Mouse (Mus musculus): Measurements from ENCODE around the gene Cass4. TPM values are rescaled to one million over a fixed set of nuclear protein-coding genes. Genes with fewer than 3 reads are reported as not detected.
A peak's percentile ranks its signal among the peaks of the same experiment; 100 is the strongest.

Cass4 gene
- polyA plus RNA-seq, 1 experiment: not detected

- no peaks in the 10 kb centered on the region for H3K27me3 ChIP-seq (ENCODE audit: control insufficient read depth)
- H3K36me3 ChIP-seq (ENCODE audit: control insufficient read depth): peaks cover 35% of the 10 kb centered on the region
- peaks cover 39% of the 10 kb centered on the region for H3K4me1 ChIP-seq (ENCODE audit: control insufficient read depth)
- peak overlapping the region; percentile 68 for H3K4me3 ChIP-seq (replicated peaks)
- H3K9me3 ChIP-seq (ENCODE audit: control insufficient read depth, low read length): no peaks in the 10 kb centered on the region
- TF ChIP-seq GATA1 (IDR thresholded peaks at IDR 0.05; ENCODE audit: low read length): no peak
- TF ChIP-seq TAL1 (IDR thresholded peaks at IDR 0.05; ENCODE audit: low read length): no peak
Measured at GRCm38 (mm10) chr2:172441176-172441575, 47.6 kb downstream of the Cass4 start.

DNA sequence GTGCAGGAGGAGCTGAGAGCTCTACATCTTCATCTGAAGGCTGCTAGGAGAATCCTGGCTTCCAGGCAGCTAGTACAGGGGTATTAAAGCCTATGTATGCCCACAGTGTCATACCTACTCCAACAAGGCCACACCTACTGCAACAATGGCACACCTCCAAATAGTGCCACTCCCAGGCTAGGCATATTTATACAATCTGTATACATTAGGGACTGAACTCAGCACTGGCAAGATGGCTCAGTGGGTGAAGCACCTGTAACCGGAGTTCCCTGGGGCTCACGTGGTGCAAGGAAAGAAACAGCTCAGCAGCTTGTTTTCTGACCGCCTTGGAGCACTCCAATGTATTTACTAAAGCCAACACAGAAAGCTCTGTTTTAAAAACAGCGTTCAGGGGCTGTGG lies 52.0 kb downstream of the Cass4 start:
- Histone ChIP-seq H3K9me3 (ENCODE audit: control insufficient read depth, low read length) (no peaks in the 10 kb centered on the region), H3K27me3 (ENCODE audit: control insufficient read depth) (no peaks in the 10 kb centered on the region), H3K4me1 (ENCODE audit: control insufficient read depth) (peaks cover 26% of the 10 kb centered on the region), H3K36me3 (ENCODE audit: control insufficient read depth) (peaks cover 79% of the 10 kb centered on the region), H3K4me3 (replicated peaks) (no peak overlapping the region)
- TF ChIP-seq GATA1 (IDR thresholded peaks at IDR 0.05; ENCODE audit: low read length) (no peak), TAL1 (IDR thresholded peaks at IDR 0.05; ENCODE audit: low read length) (no peak)

DNA sequence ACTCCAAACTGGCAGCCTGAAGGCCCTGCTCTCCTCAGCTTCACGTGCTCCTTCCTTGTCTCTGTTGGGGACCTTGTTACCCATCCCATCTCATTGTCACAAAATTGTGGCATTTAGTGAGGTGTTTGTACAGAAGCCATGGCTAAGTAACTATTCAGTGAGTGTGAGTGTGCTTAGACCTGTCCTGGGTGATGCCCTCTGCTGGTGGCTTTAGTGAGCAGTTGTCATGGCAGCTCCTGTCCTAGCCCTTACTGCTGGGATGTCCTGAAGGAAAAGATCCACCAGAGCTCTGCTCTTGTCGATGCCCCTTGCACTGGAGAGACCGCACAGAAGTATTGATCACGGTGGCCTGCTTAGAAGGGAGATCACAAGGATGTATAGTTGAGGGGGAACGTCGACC lies 53.7 kb downstream of the Cass4 start:
- Histone ChIP-seq H3K27me3 (ENCODE audit: control insufficient read depth) (no peaks in the 10 kb centered on the region), H3K4me1 (ENCODE audit: control insufficient read depth) (peaks cover 11% of the 10 kb centered on the region), H3K9me3 (ENCODE audit: control insufficient read depth, low read length) (no peaks in the 10 kb centered on the region), H3K36me3 (ENCODE audit: control insufficient read depth) (peaks cover 88% of the 10 kb centered on the region), H3K4me3 (replicated peaks) (no peak overlapping the region)
- no peak for TF ChIP-seq GATA1 (IDR thresholded peaks at IDR 0.05; ENCODE audit: low read length)
- no peak for TF ChIP-seq TAL1 (IDR thresholded peaks at IDR 0.05; ENCODE audit: low read length)

GRCm38 (mm10) chr2:172448329-172448728 lies 54.7 kb downstream of the Cass4 start:
- Histone ChIP-seq H3K4me1 (ENCODE audit: control insufficient read depth) (peaks cover 2% of the 10 kb centered on the region), H3K4me3 (replicated peaks) (no peak overlapping the region), H3K9me3 (ENCODE audit: control insufficient read depth, low read length) (no peaks in the 10 kb centered on the region), H3K36me3 (ENCODE audit: control insufficient read depth) (peaks cover 95% of the 10 kb centered on the region), H3K27me3 (ENCODE audit: control insufficient read depth) (no peaks in the 10 kb centered on the region)
- TF ChIP-seq TAL1 (IDR thresholded peaks at IDR 0.05; ENCODE audit: low read length) (no peak), GATA1 (IDR thresholded peaks at IDR 0.05; ENCODE audit: low read length) (no peak)

- Histone ChIP-seq H3K9me3 (ENCODE audit: control insufficient read depth, low read length) (no peaks in the 10 kb centered on the region), H3K27me3 (ENCODE audit: control insufficient read depth) (no peaks in the 10 kb centered on the region), H3K4me1 (ENCODE audit: control insufficient read depth) (no peaks in the 10 kb centered on the region), H3K4me3 (replicated peaks) (no peak overlapping the region), H3K36me3 (ENCODE audit: control insufficient read depth) (peaks cover 98% of the 10 kb centered on the region)
- TF ChIP-seq TAL1 (IDR thresholded peaks at IDR 0.05; ENCODE audit: low read length): no peak
- no peak for TF ChIP-seq GATA1 (IDR thresholded peaks at IDR 0.05; ENCODE audit: low read length)
Measured at GRCm38 (mm10) chr2:172450640-172451039, 57.0 kb downstream of the Cass4 start.

DNA sequence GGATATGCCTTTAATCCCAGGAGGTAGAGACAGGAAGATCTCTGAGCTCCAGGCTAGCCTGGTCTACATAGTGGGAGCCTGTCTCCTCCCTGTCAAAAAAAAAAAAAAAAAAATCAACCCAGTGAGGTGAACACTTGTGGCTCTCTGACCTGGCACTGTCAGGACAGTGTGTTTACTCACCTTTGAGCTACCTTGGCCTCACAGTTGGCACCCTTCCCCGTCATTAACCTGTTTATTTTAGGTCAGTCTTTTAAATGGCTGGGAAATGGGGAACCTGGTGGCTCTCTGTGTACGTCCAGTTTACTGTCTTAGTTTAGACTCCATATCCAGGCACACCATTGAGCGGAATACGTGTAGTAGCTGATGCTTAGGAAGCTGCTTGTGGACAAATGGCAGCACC lies 58.4 kb downstream of the Cass4 start:
- H3K36me3 ChIP-seq (ENCODE audit: control insufficient read depth): peaks cover 96% of the 10 kb centered on the region
- no peak overlapping the region for H3K4me3 ChIP-seq (replicated peaks)

DNA sequence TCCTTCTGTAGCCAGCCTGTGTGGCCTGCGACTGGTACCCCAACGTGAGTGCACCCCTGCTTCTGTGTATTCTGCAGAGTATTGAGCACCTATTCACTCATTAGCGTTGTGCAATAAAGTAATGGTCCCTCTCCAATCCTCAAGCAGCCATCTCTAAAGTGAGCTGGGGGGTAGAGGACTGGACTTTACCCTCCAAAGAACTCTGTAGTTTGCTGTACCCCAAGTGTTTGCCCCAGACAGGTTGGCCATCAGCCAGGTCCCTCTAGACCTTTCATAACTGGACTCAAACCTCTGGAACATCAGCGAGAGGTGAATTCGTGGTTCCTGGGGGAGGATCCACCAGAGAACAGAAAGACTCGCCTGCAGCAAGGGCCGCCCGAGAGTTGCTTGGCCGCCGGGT lies 58.9 kb downstream of the Cass4 start:
- H3K27me3 ChIP-seq (ENCODE audit: control insufficient read depth): no peaks in the 10 kb centered on the region
- TF ChIP-seq TAL1 (IDR thresholded peaks at IDR 0.05; ENCODE audit: low read length) (no peak), GATA1 (IDR thresholded peaks at IDR 0.05; ENCODE audit: low read length) (no peak)
- H3K36me3 ChIP-seq (ENCODE audit: control insufficient read depth): peaks cover 96% of the 10 kb centered on the region

More for the DNA sequence above, 58.4 kb downstream of the Cass4 start:
- Histone ChIP-seq H3K27me3 (ENCODE audit: control insufficient read depth) (no peaks in the 10 kb centered on the region), H3K4me1 (ENCODE audit: control insufficient read depth) (no peaks in the 10 kb centered on the region), H3K9me3 (ENCODE audit: control insufficient read depth, low read length) (no peaks in the 10 kb centered on the region)
- TF ChIP-seq GATA1 (IDR thresholded peaks at IDR 0.05; ENCODE audit: low read length): no peak
- no peak for TF ChIP-seq TAL1 (IDR thresholded peaks at IDR 0.05; ENCODE audit: low read length)

DNA sequence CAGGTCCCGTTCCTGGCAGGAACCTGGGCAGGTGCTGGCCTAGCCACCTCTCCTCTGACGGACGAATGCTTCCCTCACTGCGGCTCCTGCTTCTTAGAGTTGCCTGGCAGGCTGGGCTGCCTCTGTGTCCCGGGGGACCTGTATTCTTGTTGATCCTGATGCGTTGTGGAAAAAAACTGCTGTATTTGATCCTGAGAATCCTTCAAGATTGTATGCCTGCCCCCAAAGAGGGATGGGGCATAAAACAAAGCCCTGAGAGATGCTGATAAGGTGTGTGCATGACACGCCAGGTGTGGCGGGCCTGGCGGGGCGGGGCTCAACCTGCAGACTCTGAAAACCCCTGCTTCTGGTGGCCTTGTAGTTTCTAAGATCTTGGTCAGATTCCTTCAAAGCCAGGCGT lies 64.9 kb downstream of the Cass4 start, which contains the start of gene Gcnt7:
Gene Gcnt7, minus strand, starts transcription at position 101 of the 400 bp plus-strand sequence.
- Histone ChIP-seq H3K36me3 (ENCODE audit: control insufficient read depth) (peaks cover 89% of the 10 kb centered on the region), H3K27me3 (ENCODE audit: control insufficient read depth) (no peaks in the 10 kb centered on the region), H3K4me1 (ENCODE audit: control insufficient read depth) (no peaks in the 10 kb centered on the region), H3K9me3 (ENCODE audit: control insufficient read depth, low read length) (no peaks in the 10 kb centered on the region), H3K4me3 (replicated peaks) (no peak within 1 kb of the TSS)
- no peak for TF ChIP-seq TAL1 (IDR thresholded peaks at IDR 0.05; ENCODE audit: low read length)
- TF ChIP-seq GATA1 (IDR thresholded peaks at IDR 0.05; ENCODE audit: low read length): no peak

More for the DNA sequence above, 58.9 kb downstream of the Cass4 start:
- Histone ChIP-seq H3K4me3 (replicated peaks) (no peak overlapping the region), H3K4me1 (ENCODE audit: control insufficient read depth) (no peaks in the 10 kb centered on the region), H3K9me3 (ENCODE audit: control insufficient read depth, low read length) (no peaks in the 10 kb centered on the region)

DNA sequence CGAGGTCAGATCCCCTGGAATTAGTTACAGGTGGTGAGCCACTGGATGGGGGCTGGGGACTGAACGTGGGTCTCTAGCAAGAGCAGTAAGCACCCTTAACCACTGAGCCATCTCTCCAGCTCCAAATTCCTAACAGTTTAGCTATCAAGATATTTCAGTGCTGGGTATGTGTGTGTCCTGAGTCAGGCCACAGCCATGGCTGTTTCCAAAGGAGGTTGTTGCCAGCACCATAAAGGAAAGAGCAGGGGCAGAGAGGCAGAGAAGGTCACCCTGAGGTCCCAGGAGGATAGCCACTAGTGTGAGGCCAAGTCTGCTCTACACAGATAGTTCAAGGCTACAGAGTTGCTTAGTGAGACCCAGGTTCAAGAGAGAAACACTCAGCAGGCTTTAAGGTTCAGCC lies 67.1 kb downstream of the Cass4 start:
- Histone ChIP-seq H3K4me3 (replicated peaks) (no peak overlapping the region), H3K9me3 (ENCODE audit: control insufficient read depth, low read length) (no peaks in the 10 kb centered on the region), H3K27me3 (ENCODE audit: control insufficient read depth) (no peaks in the 10 kb centered on the region), H3K4me1 (ENCODE audit: control insufficient read depth) (no peaks in the 10 kb centered on the region), H3K36me3 (ENCODE audit: control insufficient read depth) (peaks cover 91% of the 10 kb centered on the region)
- TF ChIP-seq GATA1 (IDR thresholded peaks at IDR 0.05; ENCODE audit: low read length): no peak
- no peak for TF ChIP-seq TAL1 (IDR thresholded peaks at IDR 0.05; ENCODE audit: low read length)

DNA sequence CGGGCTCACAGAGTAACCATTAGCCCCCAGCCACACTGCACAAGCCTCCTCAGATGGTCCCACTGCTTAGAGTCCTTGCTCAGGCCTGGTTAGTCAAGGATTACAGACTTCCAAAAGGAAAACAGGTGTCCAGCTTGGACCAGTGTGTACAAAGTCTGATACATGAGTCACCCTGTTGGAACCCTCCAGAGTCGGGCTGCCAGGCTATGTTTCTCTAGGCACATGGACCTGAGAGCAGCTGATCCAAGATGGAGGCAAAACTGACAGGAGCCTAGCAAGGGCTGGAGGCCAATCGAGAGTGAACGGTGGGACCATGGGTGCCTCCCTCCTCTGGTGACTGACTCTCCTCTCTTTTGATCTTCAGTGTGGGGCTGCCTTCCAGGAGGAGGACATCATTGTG lies 69.2 kb downstream of the Cass4 start:
- no peaks in the 10 kb centered on the region for H3K9me3 ChIP-seq (ENCODE audit: control insufficient read depth, low read length)
- no peaks in the 10 kb centered on the region for H3K4me1 ChIP-seq (ENCODE audit: control insufficient read depth)
- H3K27me3 ChIP-seq (ENCODE audit: control insufficient read depth): no peaks in the 10 kb centered on the region
- no peak overlapping the region for H3K4me3 ChIP-seq (replicated peaks)
- peaks cover 92% of the 10 kb centered on the region for H3K36me3 ChIP-seq (ENCODE audit: control insufficient read depth)
- no peak for TF ChIP-seq GATA1 (IDR thresholded peaks at IDR 0.05; ENCODE audit: low read length)
- no peak for TF ChIP-seq TAL1 (IDR thresholded peaks at IDR 0.05; ENCODE audit: low read length)

Measured in erythroblast, embryonic 14.5 days (primary cell).